Mouse (Mus musculus): Measurements from ENCODE around the gene Gpbar1. TPM values are rescaled to one million over a fixed set of nuclear protein-coding genes. Genes with fewer than 3 reads are reported as not detected.

Gpbar1 gene
- polyA plus RNA-seq, 1 experiment from 2014 or later, result 0.93 TPM

DNA sequence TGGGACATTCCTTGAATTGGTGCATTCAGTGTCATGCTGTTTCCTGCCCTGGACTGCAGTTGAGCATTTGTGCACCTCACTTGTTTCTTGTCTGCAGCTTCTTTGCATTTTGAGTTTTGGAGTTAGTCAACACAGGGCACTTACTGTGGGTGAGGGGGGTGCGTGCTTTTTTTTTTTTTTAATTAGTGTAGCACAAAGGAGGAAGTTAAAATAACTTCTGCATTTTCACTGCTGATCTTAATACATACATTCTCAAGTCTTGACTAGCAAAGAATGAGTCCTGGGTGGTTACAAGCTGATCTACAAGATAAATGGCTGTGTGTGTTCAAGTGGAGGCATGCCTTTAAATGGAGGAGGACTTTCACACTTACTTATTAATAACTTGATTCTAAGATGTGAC, 40.2 kb upstream of the Gpbar1 start:
- Histone ChIP-seq H3K4me3 (ENCODE audit: low read depth, low read length) (peak overlapping the region; percentile 100), H3K4me2 (replicated peaks; ENCODE audit: low read depth) (peak overlapping the region; percentile 67), H3K4me1 (replicated peaks; ENCODE audit: control insufficient read depth, insufficient read depth, low read length) (peaks cover 18% of the 10 kb centered on the region), H3K9me3 (ENCODE audit: control insufficient read depth) (no peaks in the 10 kb centered on the region), H3K9ac (ENCODE audit: low read depth, low read length) (0 out of 2 replicates have a peak overlapping the region, but pooled peaks have one; percentile 97), H3K36me3 (ENCODE audit: control insufficient read depth, insufficient read depth) (no peaks in the 10 kb centered on the region), H3K27ac (ENCODE audit: low read depth, low read length) (no peak overlapping the region; the same call in 1 of the 2 replicates), H3K27me3 (replicated peaks; ENCODE audit: control insufficient read depth, insufficient read depth, low read length) (no peaks in the 10 kb centered on the region)
- 19% methylated on average over 1 of the region's 1 CpGs for WGBS
- no peak for TF ChIP-seq CTCF (IDR thresholded peaks at IDR 0.05; ENCODE audit: low read depth)
- ATAC-seq, result no peak

DNA sequence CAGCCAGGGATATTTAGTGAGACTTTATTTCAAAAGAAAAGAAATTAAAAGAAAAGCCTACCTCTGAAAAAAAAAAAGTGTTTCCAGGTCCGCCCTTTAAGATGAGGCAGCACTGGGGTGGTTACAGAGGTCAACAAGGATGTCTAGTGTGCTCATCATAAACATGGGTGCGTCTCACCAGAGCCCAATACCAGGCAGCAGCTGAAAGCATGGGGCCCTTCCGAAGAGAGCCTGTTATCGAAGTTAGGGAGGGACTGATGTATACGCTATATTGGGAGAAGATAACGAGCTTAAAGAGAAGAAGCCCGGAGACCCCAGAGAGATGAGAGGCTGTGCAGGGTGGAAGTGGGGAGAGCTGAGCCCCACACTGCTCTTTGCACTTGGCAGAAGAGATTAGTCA, 39.2 kb upstream of the Gpbar1 start:
- Histone ChIP-seq H3K9me3 (ENCODE audit: control insufficient read depth) (no peaks in the 10 kb centered on the region), H3K27me3 (replicated peaks; ENCODE audit: control insufficient read depth, insufficient read depth, low read length) (no peaks in the 10 kb centered on the region), H3K4me2 (replicated peaks; ENCODE audit: low read depth) (peak overlapping the region; percentile 67), H3K27ac (ENCODE audit: low read depth, low read length) (peak overlapping the region; percentile 63), H3K4me1 (replicated peaks; ENCODE audit: control insufficient read depth, insufficient read depth, low read length) (peaks cover 18% of the 10 kb centered on the region), H3K36me3 (ENCODE audit: control insufficient read depth, insufficient read depth) (no peaks in the 10 kb centered on the region), H3K9ac (ENCODE audit: low read depth, low read length) (peak overlapping the region; percentile 28; the same call in 1 of the 2 replicates), H3K4me3 (ENCODE audit: low read depth, low read length) (peak overlapping the region; percentile 100)
- no peak for TF ChIP-seq CTCF (IDR thresholded peaks at IDR 0.05; ENCODE audit: low read depth)
- peak; percentile 58 for ATAC-seq
- 9% methylated on average over 7 of the region's 7 CpGs for WGBS

DNA sequence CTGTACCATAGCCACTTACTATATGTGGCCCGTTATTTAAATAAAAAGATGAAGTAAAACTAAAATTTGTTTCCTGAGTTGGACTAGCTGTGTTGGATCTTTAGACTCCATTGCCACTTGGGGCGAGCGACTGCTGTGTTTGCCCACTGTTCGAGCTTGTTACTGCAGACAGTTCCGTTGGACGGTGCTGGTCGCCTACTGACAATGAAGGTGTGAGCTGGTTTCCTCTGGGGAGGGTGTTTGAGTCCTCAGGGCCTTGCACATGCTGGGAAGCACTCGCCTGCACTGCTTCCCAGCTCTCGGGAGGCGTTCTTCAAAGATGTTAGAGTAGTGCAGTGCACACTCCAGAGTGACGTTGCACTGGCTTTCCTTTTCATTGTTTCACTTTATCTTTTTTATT, 38.7 kb upstream of the Gpbar1 start:
- Histone ChIP-seq H3K27ac (ENCODE audit: low read depth, low read length) (peak overlapping the region; percentile 63), H3K9me3 (ENCODE audit: control insufficient read depth) (no peaks in the 10 kb centered on the region), H3K9ac (ENCODE audit: low read depth, low read length) (peak overlapping the region; percentile 28; the same call in 1 of the 2 replicates), H3K4me2 (replicated peaks; ENCODE audit: low read depth) (peak overlapping the region; percentile 67), H3K4me1 (replicated peaks; ENCODE audit: control insufficient read depth, insufficient read depth, low read length) (peaks cover 18% of the 10 kb centered on the region), H3K27me3 (replicated peaks; ENCODE audit: control insufficient read depth, insufficient read depth, low read length) (no peaks in the 10 kb centered on the region), H3K36me3 (ENCODE audit: control insufficient read depth, insufficient read depth) (no peaks in the 10 kb centered on the region), H3K4me3 (ENCODE audit: low read depth, low read length) (peak overlapping the region; percentile 100)
- TF ChIP-seq CTCF (IDR thresholded peaks at IDR 0.05; ENCODE audit: low read depth), result no peak
- no peak for ATAC-seq
- WGBS, result 15% methylated on average over 11 of the region's 11 CpGs

DNA sequence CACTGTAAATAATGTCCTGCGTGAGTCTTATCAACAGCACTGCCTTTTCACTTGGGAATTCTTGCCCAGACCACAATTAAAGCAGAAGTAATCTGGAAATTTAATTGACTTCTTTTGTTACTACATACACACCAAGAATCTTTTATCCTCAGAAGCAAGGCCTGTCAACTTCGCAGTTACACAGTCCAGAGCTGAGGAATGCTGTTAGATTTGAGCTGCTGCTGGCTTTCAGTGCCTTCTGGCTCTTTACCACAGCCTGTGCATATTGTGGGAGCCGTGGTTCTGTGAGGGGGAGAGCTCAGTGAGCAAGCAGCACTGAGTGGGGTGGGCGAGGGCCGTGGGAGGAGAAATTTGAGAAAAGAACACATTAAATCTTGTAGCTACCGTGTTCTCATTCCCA, 38.0 kb upstream of the Gpbar1 start:
- no peak for ATAC-seq

DNA sequence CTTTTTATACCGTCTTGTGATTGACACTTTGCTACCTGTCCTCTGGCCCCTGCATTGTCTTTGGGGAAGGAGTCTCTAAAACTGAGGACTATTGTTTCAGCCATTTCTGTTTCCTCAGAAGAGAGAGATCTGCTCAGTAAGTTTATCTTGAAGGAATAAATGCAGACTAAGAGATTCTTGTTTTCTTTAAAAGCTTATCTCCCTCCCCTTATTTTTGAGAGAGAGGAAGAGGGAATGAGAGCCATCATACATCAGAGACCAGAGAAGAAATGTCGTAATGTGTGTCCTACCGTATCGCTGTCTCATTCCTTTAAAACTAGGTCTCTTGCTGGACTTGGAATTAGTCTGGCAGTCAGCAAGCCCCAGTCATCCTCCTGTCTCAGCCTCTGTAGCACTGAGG, 37.5 kb upstream of the Gpbar1 start:
- Histone ChIP-seq H3K36me3 (ENCODE audit: control insufficient read depth, insufficient read depth) (no peaks in the 10 kb centered on the region), H3K4me1 (replicated peaks; ENCODE audit: control insufficient read depth, insufficient read depth, low read length) (peaks cover 18% of the 10 kb centered on the region), H3K9ac (ENCODE audit: low read depth, low read length) (0 out of 2 replicates have a peak overlapping the region, but pooled peaks have one; percentile 34), H3K27me3 (replicated peaks; ENCODE audit: control insufficient read depth, insufficient read depth, low read length) (no peaks in the 10 kb centered on the region), H3K27ac (ENCODE audit: low read depth, low read length) (peak overlapping the region; percentile 63; the same call in 1 of the 2 replicates), H3K4me2 (replicated peaks; ENCODE audit: low read depth) (no peak overlapping the region), H3K4me3 (ENCODE audit: low read depth, low read length) (no peak overlapping the region), H3K9me3 (ENCODE audit: control insufficient read depth) (no peaks in the 10 kb centered on the region)
- TF ChIP-seq CTCF (IDR thresholded peaks at IDR 0.05; ENCODE audit: low read depth), result no peak
- WGBS, result 38% methylated on average over 4 of the region's 4 CpGs
- ATAC-seq, result no peak

More for the DNA sequence above, 38.0 kb upstream of the Gpbar1 start:
- H3K27me3 ChIP-seq (replicated peaks; ENCODE audit: control insufficient read depth, insufficient read depth, low read length), result no peaks in the 10 kb centered on the region
- peaks cover 18% of the 10 kb centered on the region for H3K4me1 ChIP-seq (replicated peaks; ENCODE audit: control insufficient read depth, insufficient read depth, low read length)
- H3K4me2 ChIP-seq (replicated peaks; ENCODE audit: low read depth), result no peak overlapping the region
- H3K9ac ChIP-seq (ENCODE audit: low read depth, low read length), result no peak overlapping the region
- no peak overlapping the region for H3K4me3 ChIP-seq (ENCODE audit: low read depth, low read length)
- no peak for TF ChIP-seq CTCF (IDR thresholded peaks at IDR 0.05; ENCODE audit: low read depth)
- 24% methylated on average over 6 of the region's 6 CpGs for WGBS
- no peaks in the 10 kb centered on the region for H3K36me3 ChIP-seq (ENCODE audit: control insufficient read depth, insufficient read depth)
- no peaks in the 10 kb centered on the region for H3K9me3 ChIP-seq (ENCODE audit: control insufficient read depth)
- H3K27ac ChIP-seq (ENCODE audit: low read depth, low read length), result peak overlapping the region; percentile 63; the same call in 1 of the 2 replicates

DNA sequence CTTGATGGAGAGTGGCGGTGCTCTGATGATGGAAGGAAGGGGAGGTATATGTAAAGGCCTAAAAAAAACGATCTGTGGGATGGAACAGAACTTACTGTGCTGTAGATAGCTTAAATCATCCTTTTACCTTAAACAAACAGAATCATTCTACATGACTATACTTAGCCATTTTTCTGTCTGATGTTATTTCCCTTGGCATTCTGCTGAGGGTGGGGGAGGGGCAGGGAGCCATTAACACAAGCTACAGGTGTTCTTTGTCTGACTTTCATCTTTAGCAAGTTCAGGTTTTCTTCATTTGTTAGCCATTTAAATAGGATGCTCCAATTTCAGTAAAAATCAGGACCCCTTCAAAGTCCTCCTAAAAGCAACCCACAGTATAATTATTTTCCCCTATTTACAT, 32.8 kb upstream of the Gpbar1 start:
- Histone ChIP-seq H3K4me1 (replicated peaks; ENCODE audit: control insufficient read depth, insufficient read depth, low read length) (peaks cover 14% of the 10 kb centered on the region), H3K4me2 (replicated peaks; ENCODE audit: low read depth) (no peak overlapping the region)
- 53% methylated on average over 2 of the region's 2 CpGs for WGBS

More for the DNA sequence above, 32.8 kb upstream of the Gpbar1 start:
- Histone ChIP-seq H3K27ac (ENCODE audit: low read depth, low read length) (no peak overlapping the region), H3K27me3 (replicated peaks; ENCODE audit: control insufficient read depth, insufficient read depth, low read length) (no peaks in the 10 kb centered on the region), H3K4me3 (ENCODE audit: low read depth, low read length) (no peak overlapping the region), H3K9ac (ENCODE audit: low read depth, low read length) (no peak overlapping the region), H3K36me3 (ENCODE audit: control insufficient read depth, insufficient read depth) (peaks cover 11% of the 10 kb centered on the region), H3K9me3 (ENCODE audit: control insufficient read depth) (no peaks in the 10 kb centered on the region)
- TF ChIP-seq CTCF (IDR thresholded peaks at IDR 0.05; ENCODE audit: low read depth), result no peak
- ATAC-seq, result no peak

Measured in intestine, postnatal 0 days (tissue).